Mouse (Mus musculus): ENCODE data around the gene Znrf3.

DNA sequence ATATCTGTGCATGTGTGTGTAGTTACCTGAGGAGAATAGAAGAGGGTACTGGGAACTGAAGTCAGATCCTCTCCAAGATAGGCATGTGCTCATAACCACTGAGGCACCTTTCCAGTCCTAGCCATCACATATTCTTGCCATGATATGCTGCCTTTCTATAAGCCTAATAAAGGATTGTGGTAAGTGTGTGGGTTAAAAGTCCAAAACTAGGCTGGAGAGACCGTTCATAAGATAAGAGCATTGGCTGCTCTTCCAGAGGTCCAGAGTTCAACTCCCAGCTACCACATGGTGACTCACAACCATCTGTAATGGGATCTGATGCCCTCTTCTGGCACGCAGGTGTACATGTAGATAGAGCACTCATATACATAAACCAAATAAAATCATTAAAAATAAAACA, 160.7 kb downstream of the Znrf3 start:
- TF ChIP-seq POLR2A (IDR thresholded peaks at IDR 0.05; ENCODE audit: control insufficient read depth, low read depth, low read length) (no peak), CTCF (IDR thresholded peaks at IDR 0.05; ENCODE audit: control insufficient read depth, insufficient read depth, insufficient replicate concordance, low read depth, low read length) (no peak)
